Mouse (Mus musculus) mouse trophoblast stem cell (cell line): ENCODE data around the gene Axl.
"Not testable (repeated sequence)": the region's sequence is repeated elsewhere in the genome, so short reads cannot be mapped to it uniquely, and the experiment has no call there.

Experiments
- in situ Hi-C, 2 experiments: fragments of 300-500 bp; cut with MseI, MboI; formaldehyde crosslinking; loops; 2 replicates in 1 of 2; 3 replicates in 1 of 2; pipeline ENCODE4 v1.15.1; 2025

Gene Axl

DNA sequence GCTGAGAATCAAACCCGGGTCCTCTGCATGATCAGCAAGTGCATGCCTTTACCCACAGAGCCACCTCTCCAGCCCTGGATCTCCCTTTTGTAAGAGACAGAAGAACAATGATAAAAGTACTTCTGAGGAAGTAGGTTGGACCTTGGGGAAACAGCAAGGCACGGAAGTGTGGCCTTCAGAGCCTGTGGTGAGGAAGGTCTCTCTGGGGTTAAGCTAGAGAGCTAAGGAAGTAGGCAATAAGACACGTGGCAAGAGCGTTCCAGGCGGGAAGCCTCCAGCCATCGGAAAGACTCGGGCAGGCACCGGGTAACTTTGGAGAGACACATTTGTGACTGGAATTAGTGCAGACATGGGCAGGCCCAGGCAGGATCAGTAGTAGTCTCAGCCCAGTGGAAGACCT is 6.3 kb upstream of the Axl start:
- in situ Hi-C loops, result no loop called here

DNA sequence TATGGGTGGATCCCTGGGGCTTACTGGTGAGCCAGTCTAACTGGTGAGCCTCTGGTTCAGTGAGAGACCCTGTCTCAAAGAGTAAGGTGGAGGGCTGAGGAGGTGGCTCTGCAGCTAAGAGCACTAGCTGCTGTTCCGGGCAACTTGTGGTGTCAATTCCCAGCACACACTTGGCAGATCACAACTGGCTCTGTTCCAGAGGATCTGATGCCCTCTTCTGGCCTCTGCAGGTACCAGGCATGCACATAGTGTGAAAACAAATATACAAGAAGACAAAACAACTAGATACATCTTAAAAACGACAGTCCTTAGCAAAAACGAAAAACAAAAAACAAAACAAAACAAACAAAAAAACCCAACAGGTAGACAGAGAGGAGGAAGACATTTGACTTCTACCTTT is 5.2 kb upstream of the Axl start:
- in situ Hi-C loops, result no loop called here

GRCm38 (mm10) chr7:25792966-25793365 is 4.5 kb upstream of the Axl start:
- in situ Hi-C loops, result not testable (repeated sequence)

- in situ Hi-C loops, result no loop called here
Measured at GRCm38 (mm10) chr7:25790615-25791014, 2.1 kb upstream of the Axl start.

DNA sequence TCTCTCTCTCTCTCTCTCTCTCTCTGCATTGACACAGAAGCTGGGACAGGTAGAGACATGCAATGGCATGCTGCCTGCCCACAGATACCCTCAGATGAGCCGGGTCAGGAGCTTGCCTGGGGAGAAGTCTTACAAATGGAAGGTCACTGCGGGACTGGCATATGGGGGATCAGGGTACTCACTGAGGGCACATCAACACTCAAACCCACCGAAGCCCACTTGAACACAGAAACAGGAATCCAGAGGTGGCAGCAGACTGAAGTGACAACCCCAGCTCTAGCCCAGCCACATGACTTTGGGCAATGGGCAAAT is 580 bp upstream of the Axl start:
- in situ Hi-C loops, result no loop called here

DNA sequence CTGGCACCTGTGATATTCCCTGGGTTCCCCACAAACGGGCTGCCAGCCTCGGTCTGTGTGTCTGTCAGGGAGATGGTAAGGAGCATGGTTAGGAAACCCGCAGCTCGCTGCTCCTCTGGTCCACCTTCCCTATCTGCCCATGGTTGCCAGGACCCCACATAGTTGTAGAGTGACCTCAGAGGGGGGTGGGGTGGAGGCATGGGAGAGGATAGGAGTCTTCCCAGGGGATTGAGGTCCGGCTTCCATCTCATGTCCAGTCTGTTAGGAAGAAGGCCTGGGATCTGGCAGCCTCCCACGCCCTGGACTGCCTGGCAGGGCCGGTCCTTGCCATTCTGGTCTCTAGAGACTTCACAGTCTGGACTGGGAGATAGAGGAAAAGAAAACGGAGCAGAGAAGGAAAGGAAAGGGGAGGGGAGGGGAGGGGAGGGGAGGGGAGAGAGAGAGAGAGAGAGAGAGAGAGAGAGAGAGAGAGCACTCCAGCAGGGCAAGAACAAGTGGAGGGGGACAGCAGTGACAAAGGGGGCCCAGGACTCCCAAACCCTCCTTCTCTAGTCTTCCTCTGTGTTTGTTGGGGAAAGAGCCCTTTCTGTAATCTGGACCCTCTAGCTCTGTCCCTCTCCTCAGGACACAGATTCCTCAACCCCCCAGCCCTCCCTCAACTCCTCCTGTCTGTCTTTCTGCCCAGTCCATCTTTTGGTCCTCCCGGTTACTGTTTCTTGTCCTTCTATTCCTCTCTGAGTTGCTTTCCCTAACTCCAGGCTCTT is 867 bp downstream of the Axl start:
- in situ Hi-C loops, result no loop called here

DNA sequence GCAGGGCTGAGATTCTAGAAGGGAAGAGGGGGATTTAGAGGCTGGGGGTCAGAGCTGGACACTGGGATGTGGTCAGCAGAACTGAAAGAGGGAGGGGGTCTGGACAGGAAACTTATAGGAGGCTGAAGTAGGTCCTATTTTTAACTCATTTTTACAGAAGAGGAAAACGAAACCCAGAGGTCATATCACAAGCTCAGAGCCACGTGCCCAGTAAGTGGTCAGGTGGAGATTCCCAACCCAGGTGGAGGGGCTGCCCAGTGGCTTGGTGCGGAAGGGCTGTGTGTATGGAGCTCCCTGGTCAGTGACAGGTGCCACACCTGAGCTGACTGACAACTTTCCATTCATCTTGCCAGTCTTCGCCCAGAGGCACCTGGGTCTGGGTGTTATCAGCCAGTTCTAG is 1.5 kb downstream of the Axl start:
- in situ Hi-C loops, result no loop called here

GRCm38 (mm10) chr7:25785752-25786151 is 2.8 kb downstream of the Axl start:
- in situ Hi-C loops, result no loop called here

- in situ Hi-C loops, result no loop called here
Measured at GRCm38 (mm10) chr7:25784808-25785207, 3.7 kb downstream of the Axl start.

DNA sequence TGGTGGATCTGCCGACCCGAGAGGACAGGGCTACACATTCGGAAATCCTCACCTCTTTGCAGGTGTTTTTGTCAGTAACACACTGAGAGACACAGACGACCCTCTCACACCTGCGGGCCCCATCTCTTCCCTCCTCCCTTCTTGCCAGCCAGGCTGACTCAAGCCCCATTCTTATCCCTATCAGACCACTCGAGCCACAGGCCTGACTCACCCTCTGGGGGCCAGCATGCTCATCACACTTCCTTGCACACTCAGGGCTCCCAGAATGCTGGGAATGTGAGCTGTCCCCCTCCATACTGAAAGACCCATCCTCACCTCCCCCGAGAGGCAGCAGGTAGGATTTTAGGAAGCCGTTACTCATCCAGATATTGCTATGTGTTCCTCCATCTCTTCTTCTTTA is 4.8 kb downstream of the Axl start:
- in situ Hi-C loops, result no loop called here

GRCm38 (mm10) chr7:25782744-25783143 is 5.8 kb downstream of the Axl start:
- in situ Hi-C loops, result no loop called here

DNA sequence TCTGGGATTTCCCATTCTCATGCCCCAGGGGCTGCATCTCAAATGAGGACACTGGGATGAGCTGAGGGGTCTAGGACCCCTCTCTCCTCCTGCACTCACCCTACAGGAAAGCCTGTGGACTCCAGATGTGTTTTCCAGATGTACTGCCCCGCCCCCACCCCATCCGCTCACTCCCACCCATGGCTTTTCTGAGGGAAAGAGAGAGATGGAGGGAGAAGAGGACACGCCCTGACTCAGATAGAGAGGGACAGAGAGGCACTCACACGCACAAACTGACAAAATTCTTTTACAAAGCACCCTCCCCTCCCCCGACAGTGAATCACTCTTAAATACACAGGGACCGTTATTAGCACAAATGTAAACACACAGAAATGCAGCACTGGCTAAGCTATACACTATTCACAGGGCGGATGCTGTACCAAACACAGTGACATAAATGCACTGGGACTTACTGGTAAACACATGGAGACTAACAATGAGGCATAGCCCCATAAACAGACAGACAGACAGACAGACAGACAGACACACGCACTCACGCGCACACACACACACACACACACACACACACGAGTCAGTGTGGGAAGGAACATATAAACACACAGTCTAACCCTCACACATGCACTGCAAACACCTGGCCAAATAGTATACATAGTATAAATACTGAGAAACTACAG is 6.4 kb downstream of the Axl start:
- in situ Hi-C loops, result no loop called here

DNA sequence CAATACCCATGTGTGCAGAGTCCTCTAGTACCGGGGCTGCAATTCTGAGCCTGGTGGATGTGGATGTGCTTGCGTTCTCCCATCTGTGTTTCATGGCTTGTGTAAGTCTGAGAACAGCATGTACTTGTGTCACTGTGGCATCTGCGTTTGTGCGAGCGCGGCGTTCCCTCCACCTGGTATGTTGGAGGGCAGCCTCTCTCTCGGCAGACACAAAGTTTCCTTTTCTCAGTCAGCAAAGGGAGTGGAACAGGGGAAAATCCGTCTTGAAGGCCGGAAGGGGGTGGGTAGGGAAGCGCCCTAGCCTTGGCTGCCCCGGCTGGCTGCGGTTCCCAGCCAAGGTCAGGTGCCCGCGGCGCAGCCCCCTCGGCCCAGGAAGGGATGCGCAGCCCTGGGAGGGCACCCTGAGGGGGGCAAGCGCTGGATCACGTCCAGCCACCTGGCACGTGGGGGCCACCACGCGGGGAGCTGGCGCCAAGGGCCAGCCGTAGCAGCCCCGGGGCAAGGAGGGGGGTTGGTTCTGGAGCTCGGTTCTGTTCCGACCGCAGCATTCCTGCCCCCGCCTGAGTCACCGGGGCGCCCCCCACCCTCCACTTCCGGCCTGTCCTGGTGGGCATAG is 7.1 kb downstream of the Axl start:
- in situ Hi-C loops, result no loop called here

DNA sequence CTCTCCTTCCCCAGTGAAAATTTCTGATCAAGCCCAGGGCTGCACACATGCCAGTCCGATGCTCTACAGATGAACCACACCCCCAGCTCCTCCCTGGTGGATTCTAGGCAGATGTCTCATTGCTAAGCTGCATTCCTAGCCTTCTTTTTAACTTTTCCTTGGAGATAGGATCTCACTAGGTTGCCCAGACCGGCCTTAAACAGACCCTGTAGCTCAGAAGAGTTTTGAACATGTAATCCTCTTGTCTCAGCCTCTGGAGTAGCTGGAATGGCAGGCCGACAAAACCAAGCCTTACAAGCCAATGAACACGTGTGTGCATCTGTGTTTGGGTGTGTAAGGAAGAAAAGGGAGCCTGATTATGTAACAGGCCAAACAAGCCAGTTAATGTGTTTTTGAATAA is 7.8 kb downstream of the Axl start:
- in situ Hi-C loops, result no loop called here

- in situ Hi-C loops, result no loop called here
Measured at GRCm38 (mm10) chr7:25780021-25780420, 8.5 kb downstream of the Axl start.

DNA sequence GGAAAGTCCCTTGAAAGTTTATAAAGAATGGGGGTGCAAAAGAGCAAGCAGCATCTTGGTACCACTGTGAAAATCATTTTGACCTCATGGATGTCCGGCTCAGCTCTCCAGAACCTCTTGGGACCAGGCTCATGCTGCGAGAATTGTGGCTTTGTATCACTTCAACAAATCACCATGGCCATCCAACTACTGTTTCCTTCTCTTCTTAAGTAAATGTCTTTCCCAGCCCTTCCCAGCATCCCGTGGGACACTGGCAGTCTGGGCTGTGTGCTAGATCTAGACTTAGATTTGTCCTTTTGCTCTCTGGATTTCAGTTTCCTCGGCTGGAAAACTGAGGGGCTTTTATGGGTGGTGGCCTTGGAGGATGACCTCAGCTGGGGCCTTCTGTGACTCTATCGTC is 20.3 kb downstream of the Axl start:
- in situ Hi-C loops, result no loop called here

DNA sequence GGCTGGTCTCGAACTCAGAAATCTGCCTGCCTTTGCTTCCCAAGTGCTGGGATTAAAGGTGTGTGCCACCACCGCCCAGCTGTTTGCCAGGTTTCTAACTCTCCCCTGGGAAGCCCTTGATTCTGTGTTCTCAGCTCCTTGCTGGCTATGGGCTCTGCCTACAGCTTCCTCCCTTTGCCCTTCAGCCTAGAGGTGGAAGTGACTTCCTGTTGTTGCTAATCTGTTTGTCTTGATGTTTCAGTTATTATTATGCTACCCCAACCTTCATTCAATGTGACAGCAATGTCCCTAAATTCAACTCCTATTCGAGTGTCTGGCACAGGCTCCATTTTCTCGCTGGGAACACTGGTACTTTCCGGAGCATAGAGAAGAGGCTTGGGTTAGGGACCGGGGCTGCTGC is 22.4 kb downstream of the Axl start:
- in situ Hi-C loops, result no loop called here

DNA sequence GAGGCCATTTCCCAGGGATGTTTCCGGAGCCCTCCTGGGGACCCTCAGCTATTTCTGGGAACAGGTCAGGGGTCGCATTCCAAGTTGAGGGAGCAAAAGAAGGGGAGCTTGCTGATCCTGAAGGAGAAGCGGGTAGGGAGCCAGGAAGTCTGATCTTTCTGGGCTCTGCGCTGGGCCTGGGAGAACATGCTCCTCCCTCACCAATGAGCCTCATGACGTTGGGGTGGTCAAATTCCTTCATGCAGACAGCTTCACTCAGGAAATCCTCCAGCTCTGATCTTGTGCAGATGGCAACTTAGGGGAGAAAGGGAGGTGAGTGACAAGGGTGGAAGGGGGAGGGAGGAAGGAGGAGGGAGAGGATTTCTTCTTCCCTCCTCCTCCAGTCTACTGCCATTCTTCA is 24.3 kb downstream of the Axl start:
- in situ Hi-C loops, result no loop called here

DNA sequence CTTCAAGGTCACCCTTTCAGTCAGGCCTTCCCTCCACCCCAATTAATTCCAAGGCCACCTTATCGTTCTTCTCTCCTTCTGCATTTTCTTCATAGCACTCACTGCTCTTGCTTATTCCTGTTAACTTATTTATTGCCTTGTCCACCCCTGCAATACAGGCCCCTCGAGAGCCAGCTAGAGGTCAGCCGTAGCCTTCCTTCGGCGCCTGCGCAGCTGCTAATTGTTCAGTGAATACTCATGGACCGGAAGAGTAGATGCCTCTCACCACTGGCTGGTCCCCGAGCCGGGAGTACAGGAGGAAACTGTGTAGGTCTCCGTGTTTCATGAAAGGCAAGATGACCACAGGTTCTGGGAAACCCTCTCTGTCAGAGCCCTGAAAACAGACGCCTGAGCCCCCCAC is 24.8 kb downstream of the Axl start:
- in situ Hi-C loops, result no loop called here

- in situ Hi-C loops, result no loop called here
Measured at GRCm38 (mm10) chr7:25761354-25761753, 27.2 kb downstream of the Axl start.

- in situ Hi-C loops, result loop anchor here (5.0 kb wide), 2 partner anchors 46 to 51 kb away; no protein-coding TSS in a partner anchor
Measured at GRCm38 (mm10) chr7:25756011-25756410, 32.5 kb downstream of the Axl start.

DNA sequence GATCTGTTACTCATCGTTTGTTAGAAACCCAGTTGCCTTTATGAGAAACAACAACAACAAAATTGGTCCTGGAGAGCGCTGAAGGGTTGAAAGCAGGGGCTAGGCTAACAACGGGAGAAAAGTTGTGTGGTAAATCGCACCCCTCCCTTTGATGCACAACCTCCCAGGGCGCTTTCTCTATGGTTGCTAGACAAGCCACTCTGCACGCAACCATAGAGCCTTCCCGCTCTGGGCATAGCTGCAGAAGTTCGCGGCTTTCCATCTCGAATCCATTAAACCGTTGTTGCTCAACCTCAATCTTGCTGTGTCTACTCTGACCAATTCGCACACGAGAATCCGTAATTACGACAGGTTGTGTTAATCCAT is 33.1 kb downstream of the Axl start:
- in situ Hi-C loops, result loop anchor here (5.0 kb wide), 2 partner anchors 47 to 52 kb away; no protein-coding TSS in a partner anchor
